In genomic region chrX:48428241-48428640, GRCm38 (mm10) we compare ENCODE assay signal across 10 mouse cellular contexts. TPM values are rescaled to one million over a fixed set of nuclear protein-coding genes. Genes with fewer than 3 reads are reported as not detected.
DNase-seq lines count a peak whose midpoint lies in the region; ATAC-seq lines count a peak whose summit lies in the region.
"Had no signal": no experiment of that assay in that cellular context is flagged by ENCODE, and none has a peak within 500 bp of the region (broad histone marks: within the 10 kb centered on the region; RNA-seq: fewer than 3 reads in every experiment).

No protein-coding gene starts in this region.

- no peak overlapping the region for H3K9ac ChIP-seq in kidney, embryonic 14.5 days (ENCODE audit: low read depth, low read length)
- no peak overlapping the region for H3K9ac ChIP-seq in midbrain, embryonic 15.5 days
- H3K9ac ChIP-seq: embryonic facial prominence, embryonic 15.5 days; hindbrain, embryonic 15.5 days had no signal

- no peak overlapping the region for H3K27ac ChIP-seq in kidney, embryonic 14.5 days (ENCODE audit: low read depth, low read length)
- H3K27ac ChIP-seq in brown adipose tissue, adult 24 weeks (replicated peaks; ENCODE audit: low read depth, low read length), result peak overlapping the region; percentile 99
- no peak overlapping the region for H3K27ac ChIP-seq in midbrain, embryonic 15.5 days
- H3K27ac ChIP-seq: embryonic facial prominence, embryonic 15.5 days; hindbrain, embryonic 15.5 days had no signal

- DNase-seq in kidney, adult 18-20 months, result peak; percentile 32
- peak; percentile 50 for DNase-seq in kidney, adult 9 months
- peak; percentile 34 for DNase-seq in lung, postnatal 36 days
- DNase-seq in cerebellum, adult 11 months, result no peak
- DNase-seq: cerebellum, adult 8-10 months had no signal

- no peaks in the 10 kb centered on the region for H3K27me3 ChIP-seq in kidney, embryonic 14.5 days (ENCODE audit: control insufficient read depth, insufficient read depth, low read length)
- H3K27me3 ChIP-seq in midbrain, embryonic 15.5 days (replicated peaks), result no peaks in the 10 kb centered on the region
- H3K27me3 ChIP-seq: embryonic facial prominence, embryonic 15.5 days; hindbrain, embryonic 15.5 days had no signal

- no peak overlapping the region for H3K4me2 ChIP-seq in kidney, embryonic 14.5 days (replicated peaks; ENCODE audit: low read depth, low read length)
- H3K4me2 ChIP-seq in midbrain, embryonic 15.5 days, result no peak overlapping the region
- H3K4me2 ChIP-seq: embryonic facial prominence, embryonic 15.5 days; hindbrain, embryonic 15.5 days had no signal

- no peak overlapping the region for H3K4me3 ChIP-seq in kidney, embryonic 14.5 days (ENCODE audit: low read length)
- H3K4me3 ChIP-seq in brown adipose tissue, adult 24 weeks (ENCODE audit: insufficient read depth, low read depth, low read length), result no peak overlapping the region; the same call in 1 of the 2 replicates
- H3K4me3 ChIP-seq in midbrain, embryonic 15.5 days, result no peak overlapping the region
- H3K4me3 ChIP-seq: embryonic facial prominence, embryonic 15.5 days; hindbrain, embryonic 15.5 days had no signal

- H3K36me3 ChIP-seq in kidney, embryonic 14.5 days (ENCODE audit: control insufficient read depth, insufficient read depth, low read length), result no peaks in the 10 kb centered on the region
- no peaks in the 10 kb centered on the region for H3K36me3 ChIP-seq in midbrain, embryonic 15.5 days (replicated peaks)
- H3K36me3 ChIP-seq: embryonic facial prominence, embryonic 15.5 days; hindbrain, embryonic 15.5 days had no signal

- no peak for ATAC-seq in kidney, embryonic 14.5 days (ENCODE audit: low FRiP score, low TSS enrichment)
- ATAC-seq in midbrain, embryonic 15.5 days (replicated peaks), result no peak

- peaks cover 10% of the 10 kb centered on the region; the same call in 1 of the 2 replicates for H3K4me1 ChIP-seq in kidney, embryonic 14.5 days (ENCODE audit: control insufficient read depth, insufficient read depth, low read length)
- peaks cover 22% of the 10 kb centered on the region for H3K4me1 ChIP-seq in brown adipose tissue, adult 24 weeks (ENCODE audit: control insufficient read depth, insufficient read depth, insufficient read length, low read length)
- H3K4me1 ChIP-seq in midbrain, embryonic 15.5 days, result no peaks in the 10 kb centered on the region
- H3K4me1 ChIP-seq: hindbrain, embryonic 15.5 days had no signal

- 86% methylated on average over 6 of the region's 6 CpGs for WGBS in kidney, embryonic 14.5 days
- WGBS in midbrain, embryonic 15.5 days, result 94% methylated on average over 6 of the region's 6 CpGs

- no peaks in the 10 kb centered on the region for H3K9me3 ChIP-seq in kidney, embryonic 14.5 days (ENCODE audit: control insufficient read depth, low read length)
- H3K9me3 ChIP-seq in midbrain, embryonic 15.5 days, result no peaks in the 10 kb centered on the region
- H3K9me3 ChIP-seq: embryonic facial prominence, embryonic 15.5 days; hindbrain, embryonic 15.5 days had no signal

RNA-seq across cellular contexts. Expression of gene Elf4, which starts 34.7 kb away (rescaled TPM):
- polyA plus RNA-seq in kidney, embryonic 14.5 days (2014; fragmentation: Nextera tagmentation; extraction: Ambion mirVana), result 4.1 and 8.3 TPM in 2 replicates
- polyA plus RNA-seq in brown adipose tissue, adult 24 weeks (2012; ENCODE audit: insufficient read depth, insufficient read length, missing spikeins), result 1.9 and 2.6 TPM in 2 replicates
- 0.50 and 0.80 TPM in 2 replicates for polyA plus RNA-seq in midbrain, embryonic 15.5 days (2015; fragmentation: Nextera tagmentation; extraction: Ambion mirVana)
